Mouse (Mus musculus): ENCODE data around the gene Rusc1. TPM values are rescaled to one million over a fixed set of nuclear protein-coding genes. Genes with fewer than 3 reads are reported as not detected.

Rusc1 gene
- polyA plus RNA-seq, 1 experiment from 2014 or later = 19.4 TPM

- no peak overlapping the region for H3K4me2 ChIP-seq (replicated peaks; ENCODE audit: low read depth)
- no peak overlapping the region for H3K4me3 ChIP-seq (ENCODE audit: low read depth, low read length)
- ATAC-seq (ENCODE audit: low FRiP score, low TSS enrichment) (no peak), DNase-seq (ENCODE audit: low spot score) (peak; percentile 34)
- H3K9me3 ChIP-seq (ENCODE audit: control insufficient read depth, low read length) = no peaks in the 10 kb centered on the region
- H3K4me1 ChIP-seq (replicated peaks; ENCODE audit: control insufficient read depth, insufficient read depth) = no peaks in the 10 kb centered on the region
- 86% methylated on average over 3 of the region's 3 CpGs for WGBS
- no peak overlapping the region for H3K9ac ChIP-seq (ENCODE audit: low read length)
- H3K27me3 ChIP-seq (ENCODE audit: control insufficient read depth, insufficient read depth, low read length) = no peaks in the 10 kb centered on the region
- no peak overlapping the region for H3K27ac ChIP-seq (replicated peaks)
- peaks cover 30% of the 10 kb centered on the region for H3K36me3 ChIP-seq (ENCODE audit: control insufficient read depth, insufficient read depth, low read length)
- TF ChIP-seq EP300 (optimal IDR thresholded peaks at IDR 0.05) = no peak
- TF ChIP-seq CTCF (IDR thresholded peaks at IDR 0.05; ENCODE audit: low read depth) = peak; percentile 69
Measured at GRCm38 (mm10) chr3:89058783-89059182, 34.3 kb downstream of the Rusc1 start.

- peaks cover 26% of the 10 kb centered on the region for H3K36me3 ChIP-seq (ENCODE audit: control insufficient read depth, insufficient read depth, low read length)
- H3K27me3 ChIP-seq (ENCODE audit: control insufficient read depth, insufficient read depth, low read length) = no peaks in the 10 kb centered on the region
- H3K9me3 ChIP-seq (ENCODE audit: control insufficient read depth, low read length) = no peaks in the 10 kb centered on the region
- ATAC-seq (ENCODE audit: low FRiP score, low TSS enrichment) (no peak), DNase-seq (ENCODE audit: low spot score) (no peak)
- no peaks in the 10 kb centered on the region for H3K4me1 ChIP-seq (replicated peaks; ENCODE audit: control insufficient read depth, insufficient read depth)
- no peak overlapping the region for H3K4me3 ChIP-seq (ENCODE audit: low read depth, low read length)
- no peak overlapping the region for H3K9ac ChIP-seq (ENCODE audit: low read length)
- H3K4me2 ChIP-seq (replicated peaks; ENCODE audit: low read depth) = no peak overlapping the region
- H3K27ac ChIP-seq (replicated peaks) = no peak overlapping the region
- WGBS = 96% methylated on average over 9 of the region's 9 CpGs
- TF ChIP-seq EP300 (optimal IDR thresholded peaks at IDR 0.05) = no peak
- TF ChIP-seq CTCF (IDR thresholded peaks at IDR 0.05; ENCODE audit: low read depth) = no peak
Measured at GRCm38 (mm10) chr3:89058361-89058760, 34.8 kb downstream of the Rusc1 start.

- H3K9me3 ChIP-seq (ENCODE audit: control insufficient read depth, low read length) = no peaks in the 10 kb centered on the region
- H3K9ac ChIP-seq (ENCODE audit: low read length) = no peak overlapping the region
- no peak for ATAC-seq (ENCODE audit: low FRiP score, low TSS enrichment)
- no peak for TF ChIP-seq CTCF (IDR thresholded peaks at IDR 0.05; ENCODE audit: low read depth)
- peaks cover 35% of the 10 kb centered on the region for H3K36me3 ChIP-seq (ENCODE audit: control insufficient read depth, insufficient read depth, low read length)
- no peaks in the 10 kb centered on the region for H3K4me1 ChIP-seq (replicated peaks; ENCODE audit: control insufficient read depth, insufficient read depth)
- WGBS = 97% methylated on average over 4 of the region's 4 CpGs
- no peak overlapping the region for H3K4me2 ChIP-seq (replicated peaks; ENCODE audit: low read depth)
- no peak overlapping the region for H3K27ac ChIP-seq (replicated peaks)
- no peak overlapping the region for H3K4me3 ChIP-seq (ENCODE audit: low read depth, low read length)
- no peak for DNase-seq (ENCODE audit: low spot score)
- H3K27me3 ChIP-seq (ENCODE audit: control insufficient read depth, insufficient read depth, low read length) = no peaks in the 10 kb centered on the region
Measured at GRCm38 (mm10) chr3:89043359-89043758, 49.8 kb downstream of the Rusc1 start.

Other genes starting within 250 kb of the Rusc1 start
- gene Msto1, start 179.3 kb downstream of the Rusc1 start, polyA plus RNA-seq (2015; fragmentation: Nextera tagmentation; extraction: Ambion mirVana) = 23.6 and 24.9 TPM in 2 replicates
- gene Ash1l, start 142.7 kb downstream of the Rusc1 start, polyA plus RNA-seq (2015; fragmentation: Nextera tagmentation; extraction: Ambion mirVana) = 8.6 and 9.2 TPM in 2 replicates
- gene Dap3, start 142.1 kb downstream of the Rusc1 start, polyA plus RNA-seq (2015; fragmentation: Nextera tagmentation; extraction: Ambion mirVana) = 99.0 and 105 TPM in 2 replicates
- 0.17 TPM in 1 of 2 replicates, not detected in the other for gene Gm43738, start 7.8 kb upstream of the Rusc1 start, polyA plus RNA-seq (2015; fragmentation: Nextera tagmentation; extraction: Ambion mirVana)
- gene Fdps, start 8.6 kb upstream of the Rusc1 start, polyA plus RNA-seq (2015; fragmentation: Nextera tagmentation; extraction: Ambion mirVana) = 372 and 379 TPM in 2 replicates
- gene Pklr, start 42.8 kb upstream of the Rusc1 start, polyA plus RNA-seq (2015; fragmentation: Nextera tagmentation; extraction: Ambion mirVana) = 6.6 and 6.8 TPM in 2 replicates
- gene Hcn3, start 66.9 kb upstream of the Rusc1 start, polyA plus RNA-seq (2015; fragmentation: Nextera tagmentation; extraction: Ambion mirVana) = 0.45 and 0.71 TPM in 2 replicates
- gene Clk2, start 71.5 kb upstream of the Rusc1 start, polyA plus RNA-seq (2015; fragmentation: Nextera tagmentation; extraction: Ambion mirVana) = 10.2 and 11.3 TPM in 2 replicates
- 65.4 and 66.3 TPM in 2 replicates for gene Scamp3, start 84.2 kb upstream of the Rusc1 start, polyA plus RNA-seq (2015; fragmentation: Nextera tagmentation; extraction: Ambion mirVana)
- 7.5 and 9.1 TPM in 2 replicates for gene Fam189b, start 89.8 kb upstream of the Rusc1 start, polyA plus RNA-seq (2015; fragmentation: Nextera tagmentation; extraction: Ambion mirVana)
- 98.5 and 112 TPM in 2 replicates for gene Gba, start 109.6 kb upstream of the Rusc1 start, polyA plus RNA-seq (2015; fragmentation: Nextera tagmentation; extraction: Ambion mirVana)
- 25.5 and 31.1 TPM in 2 replicates for gene Thbs3, start 121.9 kb upstream of the Rusc1 start, polyA plus RNA-seq (2015; fragmentation: Nextera tagmentation; extraction: Ambion mirVana)
- gene Mtx1, start 133.8 kb upstream of the Rusc1 start, polyA plus RNA-seq (2015; fragmentation: Nextera tagmentation; extraction: Ambion mirVana) = 129 and 133 TPM in 2 replicates
- gene Muc1, start 135.7 kb upstream of the Rusc1 start, polyA plus RNA-seq (2015; fragmentation: Nextera tagmentation; extraction: Ambion mirVana) = 212 and 255 TPM in 2 replicates
- gene Krtcap2, start 152.7 kb upstream of the Rusc1 start, polyA plus RNA-seq (2015; fragmentation: Nextera tagmentation; extraction: Ambion mirVana) = 266 and 314 TPM in 2 replicates
- 2.7 and 3.3 TPM in 2 replicates for gene Trim46, start 153.0 kb upstream of the Rusc1 start, polyA plus RNA-seq (2015; fragmentation: Nextera tagmentation; extraction: Ambion mirVana)
- 140 and 152 TPM in 2 replicates for gene Dpm3, start 166.0 kb upstream of the Rusc1 start, polyA plus RNA-seq (2015; fragmentation: Nextera tagmentation; extraction: Ambion mirVana)
- gene Slc50a1, start 177.3 kb upstream of the Rusc1 start, polyA plus RNA-seq (2015; fragmentation: Nextera tagmentation; extraction: Ambion mirVana) = 107 and 113 TPM in 2 replicates
- gene Efna1, start 187.8 kb upstream of the Rusc1 start, polyA plus RNA-seq (2015; fragmentation: Nextera tagmentation; extraction: Ambion mirVana) = 34.8 and 36.6 TPM in 2 replicates
- gene Efna3, start 229.7 kb upstream of the Rusc1 start, polyA plus RNA-seq (2015; fragmentation: Nextera tagmentation; extraction: Ambion mirVana) = 25.8 and 29.2 TPM in 2 replicates
- 8.9 and 11.7 TPM in 2 replicates for gene Efna4, start 244.7 kb upstream of the Rusc1 start, polyA plus RNA-seq (2015; fragmentation: Nextera tagmentation; extraction: Ambion mirVana)

All from stomach, postnatal 0 days (tissue).